Mouse (Mus musculus) heart, postnatal 14 days (tissue): ENCODE results near the gene Dysf. TPM values are rescaled to one million over a fixed set of nuclear protein-coding genes. Genes with fewer than 3 reads are reported as not detected.

Source experiments
- DNase-seq, 2 experiments: peaks; one replicate each; pipeline ENCODE4 v3.0.0; 2021 to 2022
- intact Hi-C: fragments of 180-260 bp; cut with DNase I; formaldehyde crosslinking; loops from one replicate; pipeline ENCODE4 v1.15.1; 2025
- total RNA-seq, 2 experiments: library from RNA; stranded (reverse); gene quantifications; 2 replicates each; pipeline ENCODE4 v1.2.3; 2021

The Dysf gene
- total RNA-seq, 2 experiments from 2014 or later = 115 to 119 TPM

DNA sequence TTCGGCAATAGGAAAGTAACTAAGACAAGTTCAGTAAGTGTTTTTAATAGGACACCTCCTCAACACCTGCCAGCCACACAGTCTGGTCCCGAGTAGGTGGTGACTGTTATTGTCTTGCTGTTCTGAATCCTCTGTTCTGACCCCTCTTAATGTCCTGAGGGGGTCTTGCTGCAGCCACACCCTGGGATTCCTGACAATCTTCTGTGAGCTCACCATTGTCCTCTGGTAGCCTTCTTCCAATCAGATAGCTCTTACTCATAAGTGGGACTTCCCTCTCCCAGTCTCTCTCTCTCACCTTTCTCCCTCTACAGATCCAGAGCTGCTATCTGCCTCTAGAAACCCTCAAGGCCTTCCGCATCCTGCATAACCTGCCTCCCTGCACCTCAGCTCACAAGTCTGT is 36.3 kb downstream of the Dysf start:
- intact Hi-C loops = no loop called here

DNA sequence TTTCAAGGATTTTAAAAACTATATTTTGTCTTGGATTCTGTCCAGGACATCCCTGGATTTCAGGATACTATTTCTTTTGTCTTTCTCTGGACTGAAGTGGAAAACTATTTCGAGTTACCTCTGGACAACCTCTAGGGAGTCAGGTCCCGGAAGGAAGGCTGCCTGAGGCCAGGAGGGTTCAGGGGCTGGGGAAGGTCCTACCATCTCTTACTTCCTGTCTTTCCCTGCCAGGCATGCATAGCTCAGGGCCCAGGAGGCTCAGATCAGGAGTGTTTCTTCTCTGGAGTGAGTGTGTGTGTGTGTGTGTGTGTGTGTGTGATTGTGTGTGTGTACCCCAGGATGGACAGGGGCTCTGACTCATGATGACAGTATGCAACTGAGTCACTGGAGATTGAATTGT is 40.5 kb downstream of the Dysf start:
- DNase-seq = peak; percentile 27 to 31
- intact Hi-C loops = no loop called here

More for the DNA sequence above, 36.3 kb downstream of the Dysf start:
- DNase-seq = no peak

DNA sequence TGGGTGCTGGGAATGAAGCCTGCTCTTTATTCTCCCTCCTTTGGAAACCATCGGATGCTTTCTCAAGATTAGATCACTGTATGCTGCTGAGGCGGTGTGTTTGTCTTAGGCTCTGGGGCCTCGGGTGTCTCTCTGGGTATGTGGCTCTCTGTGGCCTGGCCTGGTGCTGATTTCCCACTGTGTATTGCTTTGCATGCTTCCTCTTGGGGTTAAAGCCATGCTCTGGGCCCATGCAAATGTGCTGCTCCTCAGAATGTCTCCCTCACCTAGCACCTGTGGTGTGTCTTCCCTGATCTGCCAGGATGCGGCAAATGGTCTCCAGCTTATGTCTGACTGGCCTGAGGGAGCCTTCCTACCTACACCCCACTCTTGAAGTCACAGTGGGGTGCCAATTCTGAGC is 41.8 kb downstream of the Dysf start:
- no peak for DNase-seq

DNA sequence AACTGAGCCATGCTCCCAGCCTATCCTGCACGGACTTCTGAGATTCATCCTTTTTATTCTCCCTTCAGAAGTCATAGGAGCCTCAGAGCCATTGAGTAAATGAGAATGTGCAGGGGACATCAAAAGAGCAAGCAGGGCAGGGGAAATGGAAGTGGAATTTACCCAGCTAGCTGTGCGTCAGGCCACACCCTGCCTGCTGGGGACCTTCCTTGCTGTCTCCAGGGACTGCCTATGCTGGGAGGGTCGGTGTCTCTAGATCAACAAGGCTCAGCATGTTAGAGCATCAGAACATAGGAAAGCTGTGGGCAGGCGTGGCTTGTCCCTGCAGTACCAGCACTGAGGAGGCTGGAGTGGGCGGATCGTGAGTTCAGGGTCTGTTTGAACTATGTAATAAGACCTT is 42.6 kb downstream of the Dysf start:
- intact Hi-C loops = no loop called here
- DNase-seq = peak; percentile 26 to 27

More for the DNA sequence above, 41.8 kb downstream of the Dysf start:
- intact Hi-C loops = no loop called here

DNA sequence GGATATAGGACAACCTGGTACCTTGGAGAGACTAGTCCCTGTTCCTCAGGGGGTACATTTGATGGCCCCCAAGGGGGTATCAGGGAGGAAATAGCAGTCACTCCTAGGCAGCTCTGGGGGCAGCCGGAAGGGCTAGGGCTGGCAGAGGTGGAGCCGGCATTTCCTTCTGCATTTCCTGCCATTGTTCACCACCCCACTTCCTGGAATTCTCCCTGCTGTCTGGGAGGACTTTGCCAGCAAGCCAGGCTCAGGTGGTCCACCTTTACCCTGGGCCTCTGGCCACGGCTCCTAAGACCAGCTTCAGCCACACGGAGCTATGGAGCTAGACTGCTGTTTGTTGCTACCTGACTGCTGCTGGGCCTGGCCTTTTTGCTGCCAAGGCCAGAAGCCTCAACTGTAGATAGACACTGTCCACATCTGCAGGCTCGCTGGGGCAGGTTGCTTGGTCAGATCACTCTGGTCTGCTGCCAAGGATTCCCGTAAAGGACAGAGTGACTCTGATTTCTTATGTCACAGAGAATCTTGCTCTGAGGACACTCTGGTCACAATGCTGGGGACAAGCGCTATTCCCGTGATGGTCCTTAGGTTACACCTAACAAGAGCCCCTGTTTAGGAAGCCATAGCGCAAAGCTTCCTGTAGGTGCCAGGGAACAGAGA is 45.6 kb downstream of the Dysf start:
- intact Hi-C loops = no loop called here
- peak; percentile 33 for DNase-seq

DNA sequence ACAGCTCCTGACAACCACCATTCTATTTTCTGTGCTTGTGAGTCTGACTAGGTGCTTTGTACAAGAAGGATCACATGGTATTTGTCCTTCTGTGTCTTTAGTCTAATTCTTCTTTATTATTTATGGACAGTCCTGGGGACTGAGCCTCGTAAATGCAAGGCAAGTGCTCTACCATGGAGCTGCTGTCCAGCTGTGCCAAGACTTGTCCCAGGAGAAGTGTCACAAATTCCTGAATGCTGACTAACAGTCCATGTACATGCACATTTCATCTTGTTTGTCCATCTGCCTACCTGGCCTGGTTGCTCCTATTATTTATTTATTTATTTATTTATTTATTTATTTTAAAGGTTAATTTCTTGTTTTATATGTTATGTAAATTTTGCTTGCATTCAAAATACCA is 47.2 kb downstream of the Dysf start:
- intact Hi-C loops = no loop called here
- no peak for DNase-seq

DNA sequence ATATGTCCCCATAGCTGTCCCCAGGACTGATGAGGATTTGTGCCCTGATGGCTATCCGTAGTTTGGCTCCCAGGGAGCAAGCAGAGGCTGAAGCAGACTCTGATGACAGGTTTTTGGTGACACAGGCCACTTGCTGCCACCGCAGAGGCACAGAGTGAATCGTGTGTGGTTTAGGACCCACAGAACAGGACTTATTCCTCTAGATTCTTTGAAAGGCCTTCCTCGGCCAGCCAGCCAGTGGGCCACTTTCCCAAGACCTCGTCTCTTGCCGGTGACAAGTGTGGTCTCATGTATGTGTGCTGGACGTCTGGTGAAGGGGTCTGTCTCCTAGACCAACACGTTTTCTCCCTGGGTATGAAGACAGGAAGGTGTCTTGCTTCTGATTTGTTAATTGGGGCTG is 48.8 kb downstream of the Dysf start:
- intact Hi-C loops = no loop called here
- DNase-seq = no peak

DNA sequence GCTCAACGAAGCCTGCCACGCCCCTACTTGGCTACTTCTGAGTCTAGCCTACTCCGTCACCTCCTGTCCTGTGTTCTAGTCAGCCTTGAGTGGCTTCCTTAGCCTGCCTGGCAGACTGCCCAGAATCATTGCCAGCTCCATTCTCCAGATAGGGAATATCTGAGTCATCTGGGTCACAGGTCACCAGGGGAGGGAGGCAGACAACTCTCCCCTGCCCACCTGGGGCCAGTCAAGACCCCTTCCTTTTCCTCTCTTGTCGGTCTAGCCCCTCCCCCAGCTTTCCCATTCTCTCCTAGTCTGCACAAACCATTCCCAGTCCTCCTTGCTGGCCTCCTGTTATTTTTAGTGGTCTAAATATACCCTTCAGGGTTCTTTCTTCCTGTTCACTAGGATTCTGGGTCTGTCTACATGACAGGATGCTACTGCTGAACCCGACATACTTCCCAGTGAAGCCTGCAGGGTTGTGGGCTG is 50.3 kb downstream of the Dysf start:
- DNase-seq = peak; percentile 70 to 72
- intact Hi-C loops = no loop called here

DNA sequence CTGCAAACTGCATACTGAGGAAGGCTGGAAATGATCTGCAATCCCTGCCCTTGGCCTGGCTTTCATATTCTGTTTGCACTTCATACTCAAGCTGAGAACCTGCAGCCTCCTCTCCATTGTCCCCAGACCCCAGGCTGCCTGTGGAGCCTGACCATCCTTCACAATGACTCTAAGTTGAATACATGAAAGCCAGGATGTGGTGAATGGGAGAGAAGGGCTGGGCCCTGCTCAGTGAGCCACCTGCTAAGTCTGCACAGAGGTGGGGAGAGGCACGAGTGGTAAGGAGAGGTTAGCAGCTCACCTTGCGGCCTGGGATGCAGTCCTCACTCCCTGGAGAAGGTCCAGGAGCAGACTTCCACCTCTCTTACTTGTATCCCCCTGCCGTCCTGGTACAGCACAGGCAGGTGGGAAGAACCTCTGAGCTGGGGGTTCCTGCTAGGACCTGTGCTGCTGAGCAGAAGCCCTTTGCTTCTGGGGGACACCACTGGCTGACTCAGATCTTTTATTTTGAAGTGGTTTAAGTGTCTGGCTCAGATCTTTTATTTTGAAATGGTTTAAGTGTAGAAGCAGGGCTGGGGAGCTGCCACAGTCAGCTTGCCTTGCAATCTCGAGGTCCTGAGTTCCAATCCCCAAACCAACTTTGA is 51.5 kb downstream of the Dysf start:
- intact Hi-C loops = loop anchor here (2.0 kb wide), 1 partner anchor 179 kb away; no protein-coding TSS in a partner anchor
- DNase-seq = no peak

DNA sequence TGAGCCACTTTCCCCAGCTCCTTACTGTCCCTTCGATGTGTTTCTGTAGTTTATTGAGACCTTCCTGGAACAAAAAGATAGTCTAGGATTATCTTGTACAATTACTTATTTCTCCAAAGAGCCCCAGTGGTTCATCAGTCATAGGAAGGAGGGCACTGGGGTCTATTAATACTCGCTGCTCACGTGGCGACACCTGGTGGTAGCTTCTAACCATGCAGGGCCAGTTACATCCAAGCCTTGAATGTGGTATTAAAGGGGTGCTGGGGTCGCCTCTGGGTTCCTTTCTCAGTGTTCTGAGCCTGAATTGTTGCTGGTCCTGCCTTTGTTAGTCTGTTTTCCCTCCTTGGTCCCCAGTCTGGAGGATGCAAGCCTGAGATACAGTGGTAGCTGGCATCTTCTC is 52.9 kb downstream of the Dysf start:
- intact Hi-C loops = loop anchor here (1.0 to 2.0 kb wide), 3 partner anchors 42 to 181 kb away; no protein-coding TSS in a partner anchor
- peak; percentile 74 to 80 for DNase-seq

DNA sequence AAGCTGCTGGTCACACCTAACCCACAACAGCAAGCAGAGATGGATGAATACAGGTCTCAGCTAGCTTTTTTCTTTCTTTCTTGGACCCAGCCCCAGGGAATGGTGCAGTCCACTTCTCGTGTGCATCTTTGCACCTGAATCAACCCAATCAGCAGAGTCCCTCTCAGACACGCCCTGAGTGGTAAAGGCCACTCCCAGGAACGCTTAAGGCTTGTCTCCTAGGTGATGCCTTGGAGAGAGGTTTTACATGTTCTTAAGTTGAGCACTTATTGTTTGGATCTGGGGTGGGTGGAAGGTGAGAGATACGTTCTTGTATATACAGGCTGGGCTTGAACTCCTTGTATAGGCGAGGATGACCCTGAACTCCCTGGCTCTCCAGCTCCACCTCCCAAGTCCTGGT is 54.2 kb downstream of the Dysf start:
- intact Hi-C loops = no loop called here
- DNase-seq = no peak

DNA sequence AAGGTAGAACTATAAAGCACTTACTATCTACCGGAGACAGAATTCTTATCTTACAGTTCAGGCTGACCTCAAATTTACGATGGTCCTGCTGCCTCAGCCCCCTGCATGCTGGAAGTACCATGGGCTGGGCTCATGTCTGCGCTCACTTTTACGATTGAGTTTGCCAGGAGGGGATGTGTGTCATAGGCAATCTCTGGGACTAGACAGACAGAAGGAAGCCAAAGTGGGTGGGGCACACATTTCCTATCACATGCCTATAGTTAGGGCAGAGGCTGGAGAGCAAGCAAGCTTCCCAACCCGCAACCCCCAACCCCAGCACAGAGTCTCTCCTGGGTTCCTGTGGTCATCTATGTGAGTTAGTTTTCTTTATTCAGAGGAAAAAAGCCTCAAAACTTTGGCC is 59.8 kb downstream of the Dysf start:
- intact Hi-C loops = no loop called here
- DNase-seq = no peak

DNA sequence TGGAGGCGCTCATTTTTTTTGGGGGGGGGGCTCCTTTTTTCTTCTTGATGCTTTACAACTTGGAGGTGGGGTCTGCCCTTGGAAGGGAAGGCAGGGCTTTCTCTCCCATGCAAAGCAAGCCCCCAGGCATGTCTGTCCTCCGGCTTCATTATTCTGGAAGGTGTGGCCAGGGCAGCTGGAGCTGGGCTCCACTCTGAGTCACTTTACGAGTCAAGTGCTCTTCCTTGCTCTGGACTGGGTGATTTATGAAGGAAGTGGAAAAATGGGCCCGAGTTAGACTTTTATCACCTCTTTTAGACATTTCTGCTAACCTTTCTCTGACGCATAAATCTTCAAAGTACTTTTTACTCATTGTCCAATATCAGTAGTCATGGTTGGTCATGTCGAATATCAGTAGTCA is 61.9 kb downstream of the Dysf start:
- intact Hi-C loops = no loop called here
- no peak for DNase-seq

DNA sequence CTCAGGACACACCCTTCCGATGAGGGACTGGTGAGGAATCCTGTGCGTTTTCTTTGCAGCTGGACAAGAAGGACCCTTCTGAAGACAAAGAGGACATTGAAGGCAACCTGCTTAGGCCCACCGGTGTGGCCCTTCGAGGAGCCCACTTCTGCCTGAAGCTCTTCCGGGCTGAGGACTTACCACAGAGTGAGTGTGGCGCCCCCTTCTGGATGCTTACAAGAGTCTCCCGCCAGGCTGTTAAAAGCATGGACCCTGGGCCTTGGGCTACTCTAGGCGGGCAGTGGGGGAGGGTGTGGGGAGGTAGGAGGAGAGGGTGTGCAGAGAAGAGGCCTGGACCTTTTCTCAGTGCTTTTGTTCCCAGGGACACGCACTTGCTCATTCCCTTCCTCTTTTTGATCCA is 64.2 kb downstream of the Dysf start:
- intact Hi-C loops = no loop called here
- peak; percentile 28 to 41 for DNase-seq

DNA sequence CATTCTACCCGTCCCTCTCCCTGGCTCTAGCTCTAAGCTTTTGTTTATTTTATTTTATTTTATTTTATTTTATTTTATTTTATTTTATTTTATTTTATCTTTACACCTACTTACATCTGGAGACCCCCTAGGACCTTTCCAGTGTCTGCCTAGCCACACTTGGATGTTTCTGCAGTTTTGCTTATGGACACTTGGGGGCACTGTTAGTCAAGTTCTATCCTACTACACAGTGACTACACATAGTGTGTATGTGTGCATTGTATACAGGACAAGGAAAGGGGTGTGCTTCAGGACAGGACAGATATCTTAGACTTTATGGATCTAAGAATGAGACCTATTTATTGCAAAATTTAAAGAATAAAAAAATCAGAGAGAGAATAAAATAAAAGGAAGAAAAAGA is 69.8 kb downstream of the Dysf start:
- intact Hi-C loops = no loop called here
- DNase-seq = no peak

DNA sequence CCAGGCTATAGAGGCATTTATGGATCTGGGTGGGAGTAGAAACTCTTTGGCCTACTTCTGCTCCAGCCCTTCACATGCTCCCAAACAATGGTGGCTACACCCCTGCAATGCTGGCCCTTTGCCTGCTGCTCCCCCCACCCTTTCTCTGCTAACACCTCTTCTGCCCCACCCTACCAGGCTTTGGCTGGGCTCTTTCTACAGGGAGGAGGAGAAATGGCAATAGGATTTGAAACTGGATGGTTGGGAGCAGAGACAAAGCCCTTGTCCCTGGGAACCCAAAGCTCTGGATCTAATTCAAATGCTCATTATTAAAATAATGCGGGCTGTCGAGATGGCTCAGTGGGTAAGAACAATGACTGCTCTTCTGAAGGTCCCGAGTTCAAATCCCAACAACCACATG is 72.2 kb downstream of the Dysf start:
- DNase-seq = no peak
- intact Hi-C loops = no loop called here

DNA sequence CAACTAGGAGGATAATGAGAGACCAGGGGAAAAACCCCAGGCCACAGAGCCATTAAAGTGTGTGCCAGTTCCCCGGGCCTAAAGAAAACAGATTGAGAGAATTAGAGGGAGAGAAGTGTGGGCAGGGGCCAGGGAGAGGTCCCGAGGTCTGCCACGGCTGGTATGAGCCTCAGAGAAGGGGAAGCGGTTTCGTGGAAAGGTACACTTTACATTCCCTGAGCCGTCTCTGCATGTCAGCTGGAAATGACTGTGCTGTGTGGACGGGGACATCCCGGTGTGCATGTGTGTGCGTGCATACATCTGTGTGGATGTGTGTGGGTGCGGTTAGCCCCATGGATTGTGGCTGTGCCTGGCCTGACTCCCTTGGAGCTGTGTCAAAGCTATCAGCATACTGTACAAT is 76.4 kb downstream of the Dysf start:
- intact Hi-C loops = no loop called here
- DNase-seq = no peak

DNA sequence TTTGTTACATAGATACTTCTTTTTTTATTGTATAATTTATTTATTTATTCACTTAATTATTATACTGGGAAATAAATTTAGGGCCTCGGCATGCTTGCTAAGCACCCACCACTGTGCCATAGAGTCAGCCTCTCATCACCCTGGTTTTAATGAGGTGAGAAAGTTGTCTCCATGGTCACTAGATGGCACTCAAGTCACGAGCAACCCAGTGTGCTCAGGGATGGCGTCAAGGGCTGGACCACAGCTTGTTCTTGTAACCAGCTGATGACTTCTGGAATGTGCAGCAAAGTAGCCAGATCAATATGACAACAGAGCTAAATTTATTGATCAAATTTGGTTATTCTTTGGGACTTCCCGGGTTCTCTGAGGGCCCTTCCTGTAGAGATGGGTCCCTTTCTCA is 85.1 kb downstream of the Dysf start:
- DNase-seq = peak; percentile 24 to 58
- intact Hi-C loops = loop anchor here (10.0 kb wide), 1 partner anchor 381 kb away; no protein-coding TSS in a partner anchor

DNA sequence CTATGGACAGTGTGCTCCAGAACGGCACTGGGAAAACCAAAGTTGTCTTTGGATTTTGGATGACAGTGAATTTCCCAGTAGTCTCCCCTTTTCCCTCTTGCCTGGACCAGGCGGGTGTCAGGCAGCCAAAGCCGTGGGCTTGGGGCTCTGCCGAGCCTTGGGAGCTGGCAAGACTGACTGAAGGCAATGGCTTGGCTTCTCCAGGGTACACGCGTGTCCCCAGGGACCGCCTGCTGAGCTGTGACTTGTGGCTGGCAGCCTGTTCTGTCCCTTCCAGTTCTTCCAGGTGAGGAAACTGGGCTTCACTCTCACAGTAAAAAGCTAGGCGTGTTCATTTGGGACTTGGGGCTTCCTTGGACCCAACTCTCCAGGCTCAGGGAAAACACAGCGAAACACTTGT is 86.1 kb downstream of the Dysf start:
- intact Hi-C loops = loop anchor here (2.0 to 10.0 kb wide), 2 partner anchors 312 to 380 kb away; no protein-coding TSS in a partner anchor
- DNase-seq = no peak

DNA sequence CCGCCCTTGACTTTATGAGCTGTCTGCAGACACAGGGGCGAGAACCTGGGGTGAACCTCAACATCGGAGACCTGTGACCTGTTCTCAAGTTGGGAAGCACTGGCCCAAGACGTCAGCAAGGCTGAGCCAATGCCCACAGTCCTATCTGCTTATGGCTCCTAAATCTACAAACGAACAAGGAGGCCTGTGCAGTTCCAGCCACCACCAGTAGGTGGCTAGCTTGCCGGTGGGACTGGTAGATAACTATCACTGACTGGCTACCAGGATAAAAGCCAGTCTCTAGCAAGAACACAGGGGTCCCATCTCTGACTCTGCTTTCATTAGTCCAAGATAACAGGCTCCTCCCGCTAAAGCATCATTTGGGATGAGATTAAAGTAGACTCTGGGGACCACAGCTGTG is 86.6 kb downstream of the Dysf start:
- peak; percentile 70 to 82 for DNase-seq
- intact Hi-C loops = loop anchor here (2.0 to 10.0 kb wide), 6 partner anchors 107 to 817 kb away; partner anchors contain the start of gene Cyp26b1

DNA sequence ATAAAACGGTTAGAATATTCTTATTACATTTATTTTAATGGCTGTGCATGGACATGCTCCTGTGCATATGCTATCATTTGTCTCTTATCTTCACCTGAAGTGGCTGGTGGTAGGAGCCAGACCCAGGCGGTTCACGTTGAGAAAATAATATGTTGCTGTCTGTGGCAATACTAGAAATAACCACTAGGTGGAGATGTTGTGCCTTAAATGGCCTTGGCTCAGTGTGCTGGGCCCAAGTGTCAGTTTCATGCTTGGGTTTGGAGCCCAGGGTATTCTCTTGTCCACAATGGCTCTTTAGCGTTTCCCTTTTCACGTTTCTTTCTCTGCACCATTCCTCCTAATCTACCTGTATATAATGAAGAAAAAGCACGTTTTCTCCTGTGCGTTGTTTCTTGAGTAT is 87.5 kb downstream of the Dysf start:
- intact Hi-C loops = loop anchor here (2.0 to 10.0 kb wide), 7 partner anchors 106 to 816 kb away; partner anchors contain the start of gene Cyp26b1
- peak; percentile 48 to 77 for DNase-seq

DNA sequence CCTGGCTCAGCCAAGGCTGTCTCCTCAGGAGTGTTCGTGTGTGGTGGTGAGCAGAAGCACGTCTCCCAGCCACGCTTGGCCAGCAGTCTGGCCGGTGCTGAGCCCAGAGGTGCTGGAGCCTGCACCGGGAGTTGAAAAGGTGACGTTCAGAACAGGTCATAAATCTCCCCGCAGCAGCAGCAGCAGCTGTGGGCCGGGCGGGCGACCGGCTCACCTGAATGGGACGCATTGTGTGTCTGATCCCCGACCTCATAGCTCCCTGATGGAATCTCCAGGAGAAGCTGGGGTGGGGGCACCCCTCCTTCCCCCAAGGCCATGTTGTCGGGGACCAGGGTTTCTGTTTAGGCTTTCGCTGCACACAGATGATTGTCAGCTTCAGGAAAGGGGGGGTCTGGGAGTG is 93.6 kb downstream of the Dysf start:
- DNase-seq = no peak
- intact Hi-C loops = no loop called here
